Mouse (Mus musculus): ENCODE results near the gene Foxn1. TPM values are rescaled to one million over a fixed set of nuclear protein-coding genes. Genes with fewer than 3 reads are reported as not detected.
A peak's percentile ranks its signal among the peaks of the same experiment; 100 is the strongest.

The Foxn1 gene
- polyA plus RNA-seq, 1 experiment from 2014 or later = not detected

GRCm38 (mm10) chr11:78328512-78329056, 57.8 kb downstream of the Foxn1 start:
- Histone ChIP-seq H3K36me3 (peaks cover 48% of the 10 kb centered on the region), H3K27ac (replicated peaks) (peak overlapping the region; percentile 88), H3K4me3 (peak overlapping the region; percentile 85), H3K4me1 (peaks cover 15% of the 10 kb centered on the region), H3K9me3 (replicated peaks) (no peaks in the 10 kb centered on the region), H3K27me3 (ENCODE audit: low read depth, poor library complexity, severe bottlenecking) (no peaks in the 10 kb centered on the region)
- no peak for DNase-seq (ENCODE audit: low spot score)
- 1% methylated on average over 41 of the region's 41 CpGs for WGBS

- Histone ChIP-seq H3K27me3 (ENCODE audit: low read depth, poor library complexity, severe bottlenecking) (no peaks in the 10 kb centered on the region), H3K4me1 (peaks cover 17% of the 10 kb centered on the region), H3K9me3 (replicated peaks) (no peaks in the 10 kb centered on the region), H3K4me3 (peak within 1 kb of the TSS; percentile 85), H3K36me3 (peaks cover 45% of the 10 kb centered on the region), H3K27ac (replicated peaks) (peak within 1 kb of the TSS; percentile 88)
- DNase-seq (ENCODE audit: low spot score) = peak; percentile 95
- WGBS = 14% methylated on average over 37 of the region's 37 CpGs
Observed at GRCm38 (mm10) chr11:78327634-78328511, 58.5 kb downstream of the Foxn1 start, which contains the start of gene Pigs. Gene Pigs, plus strand, starts transcription at chr11:78328415.

GRCm38 (mm10) chr11:78327215-78327614, 59.1 kb downstream of the Foxn1 start:
- H3K4me3 ChIP-seq = no peak overlapping the region
- peaks cover 45% of the 10 kb centered on the region for H3K36me3 ChIP-seq
- WGBS = 91% methylated on average over 4 of the region's 4 CpGs
- DNase-seq (ENCODE audit: low spot score) = no peak
- H3K27ac ChIP-seq (replicated peaks) = no peak overlapping the region
- H3K9me3 ChIP-seq (replicated peaks) = no peaks in the 10 kb centered on the region
- H3K27me3 ChIP-seq (ENCODE audit: low read depth, poor library complexity, severe bottlenecking) = no peaks in the 10 kb centered on the region
- H3K4me1 ChIP-seq = peaks cover 24% of the 10 kb centered on the region

GRCm38 (mm10) chr11:78324965-78325364, 61.4 kb downstream of the Foxn1 start:
- 92% methylated on average over 12 of the region's 12 CpGs for WGBS
- Histone ChIP-seq H3K27ac (replicated peaks) (no peak overlapping the region), H3K27me3 (ENCODE audit: low read depth, poor library complexity, severe bottlenecking) (no peaks in the 10 kb centered on the region), H3K9me3 (replicated peaks) (no peaks in the 10 kb centered on the region), H3K4me1 (peaks cover 26% of the 10 kb centered on the region), H3K4me3 (no peak overlapping the region), H3K36me3 (peaks cover 57% of the 10 kb centered on the region)
- DNase-seq (ENCODE audit: low spot score) = no peak

- peaks cover 65% of the 10 kb centered on the region for H3K36me3 ChIP-seq
- 89% methylated on average over 15 of the region's 15 CpGs for WGBS
- H3K9me3 ChIP-seq (replicated peaks) = no peaks in the 10 kb centered on the region
- H3K27ac ChIP-seq (replicated peaks) = no peak overlapping the region
- no peak for DNase-seq (ENCODE audit: low spot score)
- H3K4me1 ChIP-seq = peaks cover 20% of the 10 kb centered on the region
- no peak overlapping the region for H3K4me3 ChIP-seq
- H3K27me3 ChIP-seq (ENCODE audit: low read depth, poor library complexity, severe bottlenecking) = no peaks in the 10 kb centered on the region
Observed at GRCm38 (mm10) chr11:78324000-78324785, 62.2 kb downstream of the Foxn1 start.

GRCm38 (mm10) chr11:78322860-78323259, 63.5 kb downstream of the Foxn1 start, which contains the start of gene Aldoc:
Gene Aldoc, plus strand, starts transcription at chr11:78322968.
- WGBS = 5% methylated on average over 15 of the region's 15 CpGs
- peaks cover 11% of the 10 kb centered on the region for H3K4me1 ChIP-seq
- DNase-seq (ENCODE audit: low spot score) = peak; percentile 33
- peaks cover 78% of the 10 kb centered on the region for H3K36me3 ChIP-seq
- H3K9me3 ChIP-seq (replicated peaks) = no peaks in the 10 kb centered on the region
- H3K4me3 ChIP-seq = 0 out of 2 replicates have a peak within 1 kb of the TSS, but pooled peaks have one; percentile 18
- no peak within 1 kb of the TSS for H3K27ac ChIP-seq (replicated peaks)
- no peaks in the 10 kb centered on the region for H3K27me3 ChIP-seq (ENCODE audit: low read depth, poor library complexity, severe bottlenecking)

- Histone ChIP-seq H3K9me3 (replicated peaks) (no peaks in the 10 kb centered on the region), H3K27me3 (ENCODE audit: low read depth, poor library complexity, severe bottlenecking) (no peaks in the 10 kb centered on the region), H3K36me3 (peaks cover 85% of the 10 kb centered on the region), H3K4me3 (no peak overlapping the region), H3K4me1 (peaks cover 11% of the 10 kb centered on the region), H3K27ac (replicated peaks) (no peak overlapping the region)
- DNase-seq (ENCODE audit: low spot score) = no peak
- WGBS = 92% methylated on average over 2 of the region's 2 CpGs
Observed at GRCm38 (mm10) chr11:78322076-78322831, 64.1 kb downstream of the Foxn1 start.

- peaks cover 11% of the 10 kb centered on the region for H3K4me1 ChIP-seq
- no peaks in the 10 kb centered on the region for H3K9me3 ChIP-seq (replicated peaks)
- peaks cover 99% of the 10 kb centered on the region for H3K36me3 ChIP-seq
- H3K27me3 ChIP-seq (ENCODE audit: low read depth, poor library complexity, severe bottlenecking) = no peaks in the 10 kb centered on the region
- no peak overlapping the region for H3K4me3 ChIP-seq
- 92% methylated on average over 2 of the region's 2 CpGs for WGBS
- DNase-seq (ENCODE audit: low spot score) = no peak
- no peak overlapping the region for H3K27ac ChIP-seq (replicated peaks)
Observed at GRCm38 (mm10) chr11:78318411-78318810, 67.9 kb downstream of the Foxn1 start.

- H3K36me3 ChIP-seq = peaks cover 98% of the 10 kb centered on the region
Observed at GRCm38 (mm10) chr11:78313662-78314061, 72.7 kb downstream of the Foxn1 start.

GRCm38 (mm10) chr11:78310861-78311511, 75.4 kb downstream of the Foxn1 start:
- peaks cover 97% of the 10 kb centered on the region for H3K36me3 ChIP-seq
- H3K27ac ChIP-seq (replicated peaks) = no peak overlapping the region
- H3K27me3 ChIP-seq (ENCODE audit: low read depth, poor library complexity, severe bottlenecking) = no peaks in the 10 kb centered on the region
- H3K4me1 ChIP-seq = peaks cover 10% of the 10 kb centered on the region
- H3K9me3 ChIP-seq (replicated peaks) = no peaks in the 10 kb centered on the region
- WGBS = 86% methylated on average over 8 of the region's 8 CpGs
- DNase-seq (ENCODE audit: low spot score) = no peak
- H3K4me3 ChIP-seq = no peak overlapping the region

More at GRCm38 (mm10) chr11:78313662-78314061, 72.7 kb downstream of the Foxn1 start:
- WGBS = 100% methylated on average over 2 of the region's 2 CpGs
- Histone ChIP-seq H3K4me3 (no peak overlapping the region), H3K27ac (replicated peaks) (no peak overlapping the region), H3K27me3 (ENCODE audit: low read depth, poor library complexity, severe bottlenecking) (no peaks in the 10 kb centered on the region), H3K9me3 (replicated peaks) (no peaks in the 10 kb centered on the region), H3K4me1 (no peaks in the 10 kb centered on the region)
- no peak for DNase-seq (ENCODE audit: low spot score)

Measured in midbrain, embryonic 10.5 days (tissue).